Mouse (Mus musculus): ENCODE data around the gene Snn. TPM values are rescaled to one million over a fixed set of nuclear protein-coding genes. Genes with fewer than 3 reads are reported as not detected.

Snn gene
- polyA plus RNA-seq, 1 experiment from 2014 or later = 63.2 TPM

DNA sequence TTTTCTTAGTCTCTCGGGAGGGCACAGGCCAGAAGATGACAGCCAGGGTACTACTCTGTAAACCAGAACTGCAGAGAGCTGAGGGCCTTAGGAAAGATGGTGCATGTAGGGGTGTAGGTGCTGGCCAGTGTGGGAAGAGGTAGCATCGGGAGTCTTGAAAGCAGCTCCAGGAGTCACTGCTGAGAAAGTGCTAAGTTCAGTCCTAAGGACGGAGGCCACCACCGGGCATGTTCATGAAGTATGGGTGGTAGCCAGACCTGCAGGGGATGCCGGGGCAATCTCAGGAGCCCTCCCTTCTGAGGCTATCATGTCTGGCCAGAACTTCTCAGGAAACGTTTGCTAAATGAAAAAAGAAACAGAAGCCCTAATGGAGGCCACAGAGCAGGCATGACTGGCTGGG, 8.5 kb downstream of the Snn start:
- WGBS = 75% methylated on average over 6 of the region's 6 CpGs
- Histone ChIP-seq H3K4me1 (peaks cover 39% of the 10 kb centered on the region), H3K4me3 (no peak overlapping the region), H3K9me3 (no peaks in the 10 kb centered on the region), H3K4me2 (replicated peaks) (no peak overlapping the region), H3K9ac (no peak overlapping the region), H3K27ac (no peak overlapping the region), H3K27me3 (no peaks in the 10 kb centered on the region), H3K36me3 (peaks cover 36% of the 10 kb centered on the region)
- ATAC-seq (ENCODE audit: insufficient number of reproducible peaks, insufficient read depth, low FRiP score, low TSS enrichment) = no peak

GRCm38 (mm10) chr16:11069710-11070420, 9.1 kb downstream of the Snn start:
- peaks cover 42% of the 10 kb centered on the region for H3K36me3 ChIP-seq
- H3K4me1 ChIP-seq = peaks cover 37% of the 10 kb centered on the region
- no peaks in the 10 kb centered on the region for H3K9me3 ChIP-seq
- no peak for ATAC-seq (ENCODE audit: insufficient number of reproducible peaks, insufficient read depth, low FRiP score, low TSS enrichment)
- no peak overlapping the region for H3K4me2 ChIP-seq (replicated peaks)
- no peak overlapping the region for H3K9ac ChIP-seq
- H3K27ac ChIP-seq = no peak overlapping the region
- no peaks in the 10 kb centered on the region for H3K27me3 ChIP-seq
- no peak overlapping the region for H3K4me3 ChIP-seq
- 71% methylated on average over 7 of the region's 7 CpGs for WGBS

- ATAC-seq (ENCODE audit: insufficient number of reproducible peaks, insufficient read depth, low FRiP score, low TSS enrichment) = no peak
- no peaks in the 10 kb centered on the region for H3K27me3 ChIP-seq
- H3K4me3 ChIP-seq = no peak overlapping the region
- H3K27ac ChIP-seq = no peak overlapping the region
- H3K4me2 ChIP-seq (replicated peaks) = no peak overlapping the region
- H3K9ac ChIP-seq = no peak overlapping the region
- WGBS = 91% methylated on average over 5 of the region's 5 CpGs
- peaks cover 31% of the 10 kb centered on the region for H3K4me1 ChIP-seq
- H3K9me3 ChIP-seq = no peaks in the 10 kb centered on the region
- peaks cover 55% of the 10 kb centered on the region for H3K36me3 ChIP-seq
Measured at GRCm38 (mm10) chr16:11071176-11071575, 10.4 kb downstream of the Snn start.

GRCm38 (mm10) chr16:11071887-11072286, 11.1 kb downstream of the Snn start:
- H3K4me1 ChIP-seq = peaks cover 31% of the 10 kb centered on the region
- H3K4me3 ChIP-seq = no peak overlapping the region
- H3K9ac ChIP-seq = no peak overlapping the region
- H3K9me3 ChIP-seq = no peaks in the 10 kb centered on the region
- H3K36me3 ChIP-seq = peaks cover 63% of the 10 kb centered on the region
- H3K27me3 ChIP-seq = no peaks in the 10 kb centered on the region
- no peak overlapping the region for H3K27ac ChIP-seq
- no peak for ATAC-seq (ENCODE audit: insufficient number of reproducible peaks, insufficient read depth, low FRiP score, low TSS enrichment)
- 89% methylated on average over 4 of the region's 4 CpGs for WGBS
- H3K4me2 ChIP-seq (replicated peaks) = no peak overlapping the region

- H3K9me3 ChIP-seq = no peaks in the 10 kb centered on the region
- H3K9ac ChIP-seq = no peak overlapping the region
- H3K4me2 ChIP-seq (replicated peaks) = no peak overlapping the region
- peaks cover 29% of the 10 kb centered on the region for H3K4me1 ChIP-seq
- no peak overlapping the region for H3K27ac ChIP-seq
- 83% methylated on average over 8 of the region's 8 CpGs for WGBS
- ATAC-seq (ENCODE audit: insufficient number of reproducible peaks, insufficient read depth, low FRiP score, low TSS enrichment) = no peak
- H3K36me3 ChIP-seq = peaks cover 64% of the 10 kb centered on the region
- no peaks in the 10 kb centered on the region for H3K27me3 ChIP-seq
- H3K4me3 ChIP-seq = no peak overlapping the region
Measured at GRCm38 (mm10) chr16:11072454-11072853, 11.7 kb downstream of the Snn start.

GRCm38 (mm10) chr16:11073060-11073459, 12.3 kb downstream of the Snn start:
- H3K9me3 ChIP-seq = no peaks in the 10 kb centered on the region
- no peak overlapping the region for H3K4me3 ChIP-seq
- H3K27ac ChIP-seq = no peak overlapping the region
- no peaks in the 10 kb centered on the region for H3K27me3 ChIP-seq
- ATAC-seq (ENCODE audit: insufficient number of reproducible peaks, insufficient read depth, low FRiP score, low TSS enrichment) = no peak
- H3K4me2 ChIP-seq (replicated peaks) = no peak overlapping the region
- no peak overlapping the region for H3K9ac ChIP-seq
- WGBS = 85% methylated on average over 6 of the region's 6 CpGs
- H3K4me1 ChIP-seq = peaks cover 23% of the 10 kb centered on the region
- H3K36me3 ChIP-seq = peaks cover 69% of the 10 kb centered on the region

- Histone ChIP-seq H3K4me1 (no peaks in the 10 kb centered on the region), H3K36me3 (peaks cover 88% of the 10 kb centered on the region), H3K9ac (no peak overlapping the region), H3K9me3 (no peaks in the 10 kb centered on the region), H3K27me3 (no peaks in the 10 kb centered on the region), H3K27ac (no peak overlapping the region), H3K4me2 (replicated peaks) (no peak overlapping the region), H3K4me3 (no peak overlapping the region)
- no peak for ATAC-seq (ENCODE audit: insufficient number of reproducible peaks, insufficient read depth, low FRiP score, low TSS enrichment)
- WGBS = 94% methylated on average over 9 of the region's 9 CpGs
Measured at GRCm38 (mm10) chr16:11077601-11078201, 17.0 kb downstream of the Snn start.

GRCm38 (mm10) chr16:11078216-11078869, 17.6 kb downstream of the Snn start:
- H3K4me3 ChIP-seq = no peak overlapping the region
- no peak overlapping the region for H3K27ac ChIP-seq
- 83% methylated on average over 3 of the region's 3 CpGs for WGBS
- H3K9ac ChIP-seq = no peak overlapping the region
- no peak overlapping the region for H3K4me2 ChIP-seq (replicated peaks)
- H3K4me1 ChIP-seq = no peaks in the 10 kb centered on the region
- no peaks in the 10 kb centered on the region for H3K9me3 ChIP-seq
- no peaks in the 10 kb centered on the region for H3K27me3 ChIP-seq
- ATAC-seq (ENCODE audit: insufficient number of reproducible peaks, insufficient read depth, low FRiP score, low TSS enrichment) = no peak
- peaks cover 88% of the 10 kb centered on the region for H3K36me3 ChIP-seq

GRCm38 (mm10) chr16:11084181-11084580, 23.4 kb downstream of the Snn start:
- H3K4me2 ChIP-seq (replicated peaks) = no peak overlapping the region
- H3K9ac ChIP-seq = no peak overlapping the region
- no peaks in the 10 kb centered on the region for H3K27me3 ChIP-seq
- H3K4me1 ChIP-seq = no peaks in the 10 kb centered on the region
- 91% methylated on average over 8 of the region's 8 CpGs for WGBS
- no peaks in the 10 kb centered on the region for H3K9me3 ChIP-seq
- no peak overlapping the region for H3K4me3 ChIP-seq
- H3K36me3 ChIP-seq = peaks cover 73% of the 10 kb centered on the region
- ATAC-seq (ENCODE audit: insufficient number of reproducible peaks, insufficient read depth, low FRiP score, low TSS enrichment) = no peak
- H3K27ac ChIP-seq = no peak overlapping the region

- H3K4me3 ChIP-seq = no peak overlapping the region
- H3K9me3 ChIP-seq = no peaks in the 10 kb centered on the region
- peaks cover 71% of the 10 kb centered on the region for H3K36me3 ChIP-seq
- H3K4me2 ChIP-seq (replicated peaks) = no peak overlapping the region
- ATAC-seq (ENCODE audit: insufficient number of reproducible peaks, insufficient read depth, low FRiP score, low TSS enrichment) = no peak
- no peak overlapping the region for H3K9ac ChIP-seq
- no peaks in the 10 kb centered on the region for H3K27me3 ChIP-seq
- no peak overlapping the region for H3K27ac ChIP-seq
- 94% methylated on average over 3 of the region's 3 CpGs for WGBS
- H3K4me1 ChIP-seq = no peaks in the 10 kb centered on the region
Measured at GRCm38 (mm10) chr16:11086299-11086698, 25.6 kb downstream of the Snn start.

DNA sequence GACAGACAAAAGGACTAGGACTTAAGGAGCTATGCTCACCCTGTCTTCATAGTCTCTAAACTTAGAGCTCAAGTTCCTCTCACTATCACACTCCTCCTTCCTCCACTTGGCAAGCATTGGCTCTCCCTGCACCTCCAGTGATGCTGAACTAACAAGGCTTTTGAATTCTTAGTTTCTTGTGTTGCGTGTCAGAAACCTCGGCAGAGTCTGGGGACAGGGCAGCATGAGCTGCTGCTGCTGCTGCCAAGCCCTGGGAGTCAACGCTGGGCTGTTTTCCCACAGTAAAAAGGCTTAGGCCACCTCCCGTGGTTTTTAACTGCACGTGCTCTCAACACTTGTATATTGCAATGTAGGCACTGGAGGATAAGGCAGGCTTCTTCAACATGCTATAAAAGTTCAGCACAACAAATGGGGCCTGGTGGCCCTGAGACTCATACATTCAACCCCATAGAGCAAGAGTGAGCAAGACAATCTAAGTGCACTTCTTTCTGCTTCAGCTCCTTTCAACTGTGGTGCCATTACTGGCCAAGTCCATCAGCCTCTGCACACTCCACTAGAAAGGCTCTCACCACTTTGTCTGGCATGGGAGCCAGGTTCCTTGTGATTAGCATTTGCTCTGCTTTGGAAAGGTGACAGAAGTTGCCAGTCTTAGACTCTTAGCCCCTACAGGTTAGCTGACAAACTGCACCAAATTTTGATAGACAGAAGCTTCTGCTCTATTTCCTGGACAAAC, 26.3 kb downstream of the Snn start:
- Histone ChIP-seq H3K27ac (0 out of 2 replicates have a peak overlapping the region, but pooled peaks have one; percentile 27), H3K27me3 (no peaks in the 10 kb centered on the region), H3K4me1 (no peaks in the 10 kb centered on the region), H3K9me3 (no peaks in the 10 kb centered on the region), H3K36me3 (peaks cover 69% of the 10 kb centered on the region), H3K4me2 (replicated peaks) (no peak overlapping the region), H3K9ac (no peak overlapping the region), H3K4me3 (no peak overlapping the region)
- WGBS = 86% methylated on average over 5 of the region's 5 CpGs
- ATAC-seq (ENCODE audit: insufficient number of reproducible peaks, insufficient read depth, low FRiP score, low TSS enrichment) = no peak

All from embryonic facial prominence, embryonic 12.5 days (tissue).